Mouse (Mus musculus): ENCODE data around the gene Gpr89.
A peak's percentile ranks its signal among the peaks of the same experiment; 100 is the strongest.

Gene Gpr89

GRCm38 (mm10) chr3:96904851-96905541 is at the start of gene Gpr89:
TSS of gene Gpr89 (minus strand) at chr3:96905346.
- DNase-seq (ENCODE audit: low spot score in 2 of 2): peak; percentile 89 to 93

- no peak for DNase-seq (ENCODE audit: low spot score in 2 of 2)
These were observed 48.5 kb upstream of the Gpr89 start for GRCm38 (mm10) chr3:96953489-96954233.

- no peak for DNase-seq (ENCODE audit: low spot score in 2 of 2)
These were observed 37.6 kb upstream of the Gpr89 start for GRCm38 (mm10) chr3:96942706-96943105.

GRCm38 (mm10) chr3:96938738-96939137 is 33.6 kb upstream of the Gpr89 start:
- peak; percentile 75 to 86 for DNase-seq (ENCODE audit: low spot score in 2 of 2)

- no peak for DNase-seq (ENCODE audit: low spot score in 2 of 2)
These were observed 32.5 kb upstream of the Gpr89 start for GRCm38 (mm10) chr3:96937606-96938005.

GRCm38 (mm10) chr3:96936241-96936640 is 31.1 kb upstream of the Gpr89 start:
- DNase-seq (ENCODE audit: low spot score in 2 of 2): no peak

- DNase-seq (ENCODE audit: low spot score in 2 of 2): no peak
These were observed 26.1 kb upstream of the Gpr89 start for GRCm38 (mm10) chr3:96931261-96931681.

- no peak for DNase-seq (ENCODE audit: low spot score in 2 of 2)
These were observed 20.8 kb upstream of the Gpr89 start, which contains the start of gene Gja8 for GRCm38 (mm10) chr3:96925920-96926319. TSS of gene Gja8 (minus strand) at chr3:96926020.

- DNase-seq (ENCODE audit: low spot score in 2 of 2): no peak
These were observed 19.5 kb upstream of the Gpr89 start for GRCm38 (mm10) chr3:96924631-96925030.

GRCm38 (mm10) chr3:96920991-96921390 is 15.8 kb upstream of the Gpr89 start:
- no peak for DNase-seq (ENCODE audit: low spot score in 2 of 2)

GRCm38 (mm10) chr3:96905592-96905991 is 446 bp upstream of the Gpr89 start:
- DNase-seq (ENCODE audit: low spot score in 2 of 2): no peak

GRCm38 (mm10) chr3:96904393-96904792 is 753 bp downstream of the Gpr89 start, which contains the start of gene Gja5:
TSS of gene Gja5 (plus strand) at chr3:96904693.
- no peak for DNase-seq (ENCODE audit: low spot score in 2 of 2)

GRCm38 (mm10) chr3:96902336-96902999 is 2.7 kb downstream of the Gpr89 start:
- no peak for DNase-seq (ENCODE audit: low spot score in 2 of 2)

- DNase-seq (ENCODE audit: low spot score in 2 of 2): no peak
These were observed 21.5 kb downstream of the Gpr89 start for GRCm38 (mm10) chr3:96883690-96884089.

GRCm38 (mm10) chr3:96882061-96882849 is 22.9 kb downstream of the Gpr89 start:
- DNase-seq (ENCODE audit: low spot score in 2 of 2): no peak

GRCm38 (mm10) chr3:96881557-96881956 is 23.6 kb downstream of the Gpr89 start:
- no peak for DNase-seq (ENCODE audit: low spot score in 2 of 2)

GRCm38 (mm10) chr3:96880385-96880784 is 24.8 kb downstream of the Gpr89 start:
- DNase-seq (ENCODE audit: low spot score in 2 of 2): no peak

- DNase-seq (ENCODE audit: low spot score in 2 of 2): no peak
These were observed 25.6 kb downstream of the Gpr89 start for GRCm38 (mm10) chr3:96879536-96879935.

- no peak for DNase-seq (ENCODE audit: low spot score in 2 of 2)
These were observed 30.2 kb downstream of the Gpr89 start for GRCm38 (mm10) chr3:96874808-96875571.

- no peak for DNase-seq (ENCODE audit: low spot score in 2 of 2)
These were observed 32.6 kb downstream of the Gpr89 start for GRCm38 (mm10) chr3:96872501-96872900.

- DNase-seq (ENCODE audit: low spot score in 2 of 2): no peak
These were observed 34.1 kb downstream of the Gpr89 start for GRCm38 (mm10) chr3:96871070-96871469.

Measured in frontal cortex, postnatal 10 days (tissue).